ENCODE assay signal across 29 mouse cellular contexts in genomic region chrX:157028913-157029312, GRCm38 (mm10).
A peak's percentile ranks its signal among the peaks of the same experiment; 100 is the strongest.
DNase-seq lines count a peak whose midpoint lies in the region; ATAC-seq and TF ChIP-seq lines count a peak whose summit lies in the region.
"Had no signal": no experiment of that assay in that cellular context is flagged by ENCODE, and none has a peak within 500 bp of the region (broad histone marks: within the 10 kb centered on the region; RNA-seq: fewer than 3 reads in every experiment).

No protein-coding gene starts in this region.

- no peaks in the 10 kb centered on the region for H3K9me3 ChIP-seq in lung, postnatal 0 days (ENCODE audit: low read length)
- H3K9me3 ChIP-seq: embryonic facial prominence, embryonic 15.5 days; forebrain, embryonic 10.5 days; heart, embryonic 10.5 days; limb, embryonic 12.5 days; neural tube, embryonic 15.5 days had no signal

- H3K4me2 ChIP-seq in lung, postnatal 0 days (replicated peaks; ENCODE audit: low read depth, low read length): no peak overlapping the region
- H3K4me2 ChIP-seq: embryonic facial prominence, embryonic 15.5 days; hindbrain, embryonic 14.5 days; limb, embryonic 12.5 days; liver, embryonic 11.5 days; midbrain, embryonic 11.5 days; neural tube, embryonic 15.5 days had no signal

- no peaks in the 10 kb centered on the region for H3K27me3 ChIP-seq in lung, postnatal 0 days (replicated peaks; ENCODE audit: insufficient read depth, low read length)
- H3K27me3 ChIP-seq: embryonic facial prominence, embryonic 15.5 days; limb, embryonic 12.5 days; neural tube, embryonic 15.5 days had no signal

- H3K36me3 ChIP-seq in lung, postnatal 0 days (ENCODE audit: insufficient read depth, low read length): no peaks in the 10 kb centered on the region
- H3K36me3 ChIP-seq: embryonic facial prominence, embryonic 15.5 days; forebrain, embryonic 10.5 days; heart, embryonic 10.5 days; limb, embryonic 12.5 days; neural tube, embryonic 15.5 days had no signal

- DNase-seq in adrenal gland, adult 2 months: peak; percentile 20
- no peak for DNase-seq in adrenal gland, postnatal 14 days
- DNase-seq in lung, postnatal 0 days (ENCODE audit: low spot score): peak; percentile 9
- no peak for DNase-seq in lung, postnatal 36 days
- peak; percentile 31 for DNase-seq in adipocyte (ENCODE audit: low spot score)
- DNase-seq in left cerebral cortex, postnatal 14 days (ENCODE audit: low spot score in 2 of 2): no peak
- no peak for DNase-seq in cerebellum, postnatal 4 days (ENCODE audit: low spot score in 2 of 2)
- DNase-seq: B cell, adult 2 months; cerebellum, adult 11-12 months; cerebellum, postnatal 14 days; embryo, embryonic 11 days; forebrain, postnatal 0 days; gastrocnemius, adult 2 months; heart, postnatal 4 days; kidney, adult 18-20 months; liver, postnatal 0 days; lung, postnatal 10 days; right cerebral cortex, adult 18-20 months; right cerebral cortex, postnatal 4 days; thymus, postnatal 25 days had no signal

- H3K4me1 ChIP-seq in lung, postnatal 0 days (ENCODE audit: insufficient read depth, low read depth, low read length): no peaks in the 10 kb centered on the region
- H3K4me1 ChIP-seq: embryonic facial prominence, embryonic 15.5 days; forebrain, embryonic 10.5 days; heart, embryonic 10.5 days; limb, embryonic 12.5 days; neural tube, embryonic 15.5 days had no signal

- intact Hi-C loops in left cerebral cortex, postnatal 14 days (cut with DNase I): no loop called here

- H3K27ac ChIP-seq in lung, postnatal 0 days (ENCODE audit: low read length): no peak overlapping the region
- H3K27ac ChIP-seq: embryonic facial prominence, embryonic 15.5 days; forebrain, embryonic 10.5 days; gastrocnemius, adult 2 months; heart, embryonic 10.5 days; hindbrain, embryonic 14.5 days; limb, embryonic 12.5 days; neural tube, embryonic 15.5 days had no signal

- peak; percentile 33; the same call in 1 of the 2 replicates for ATAC-seq in lung, postnatal 0 days
- ATAC-seq: forebrain, postnatal 0 days; inflammation-experienced regulatory T-cells, adult 6 months; liver, postnatal 0 days had no signal

- H3K4me3 ChIP-seq in lung, postnatal 0 days (ENCODE audit: low read depth, low read length): no peak overlapping the region
- H3K4me3 ChIP-seq: embryonic facial prominence, embryonic 15.5 days; forebrain, embryonic 10.5 days; gastrocnemius, adult 2 months; heart, embryonic 10.5 days; limb, embryonic 12.5 days; neural tube, embryonic 15.5 days had no signal

- no peak for TF ChIP-seq CTCF in lung, postnatal 0 days (IDR thresholded peaks at IDR 0.05)

- H3K9ac ChIP-seq in lung, postnatal 0 days (replicated peaks; ENCODE audit: low read depth): no peak overlapping the region
- H3K9ac ChIP-seq: embryonic facial prominence, embryonic 15.5 days; forebrain, postnatal 0 days; hindbrain, embryonic 14.5 days; limb, embryonic 12.5 days; liver, postnatal 0 days; neural tube, embryonic 15.5 days had no signal

- TF ChIP-seq EP300 in lung, postnatal 0 days (IDR thresholded peaks at IDR 0.05): no peak

Comparison
In these comparisons a context has a peak if more than half of its experiments do, and no peak if none do; other contexts are left out.
1. DNase-seq: peak in adrenal gland, adult 2 months (single experiment), lung, postnatal 0 days (single experiment) and adipocyte (single experiment); none in adrenal gland, postnatal 14 days (single experiment), lung, postnatal 36 days (single experiment), left cerebral cortex, postnatal 14 days (0 of 2) and cerebellum, postnatal 4 days (0 of 2).